Mouse (Mus musculus): ENCODE data around the gene Tmem50b. TPM values are rescaled to one million over a fixed set of nuclear protein-coding genes. Genes with fewer than 3 reads are reported as not detected.
A peak's percentile ranks its signal among the peaks of the same experiment; 100 is the strongest.

Tmem50b gene
- polyA plus RNA-seq, 1 experiment from 2014 or later: 43.6 TPM

GRCm38 (mm10) chr16:91629749-91630148 is 32.1 kb upstream of the Tmem50b start:
- WGBS: 98% methylated on average over 4 of the region's 4 CpGs
- Histone ChIP-seq H3K4me1 (no peaks in the 10 kb centered on the region), H3K27ac (replicated peaks) (no peak overlapping the region), H3K9me3 (no peaks in the 10 kb centered on the region), H3K4me3 (no peak overlapping the region), H3K9ac (replicated peaks) (no peak overlapping the region), H3K27me3 (no peaks in the 10 kb centered on the region), H3K4me2 (replicated peaks) (no peak overlapping the region), H3K36me3 (peaks cover 91% of the 10 kb centered on the region)
- ATAC-seq (ENCODE audit: low FRiP score, low read depth): no peak

GRCm38 (mm10) chr16:91628673-91629072 is 31.1 kb upstream of the Tmem50b start:
- Histone ChIP-seq H3K9ac (replicated peaks) (no peak overlapping the region), H3K36me3 (peaks cover 95% of the 10 kb centered on the region), H3K4me2 (replicated peaks) (no peak overlapping the region), H3K9me3 (no peaks in the 10 kb centered on the region), H3K27ac (replicated peaks) (no peak overlapping the region), H3K4me3 (no peak overlapping the region), H3K27me3 (no peaks in the 10 kb centered on the region), H3K4me1 (no peaks in the 10 kb centered on the region)
- ATAC-seq (ENCODE audit: low FRiP score, low read depth): no peak
- 87% methylated on average over 3 of the region's 3 CpGs for WGBS

- peaks cover 96% of the 10 kb centered on the region for H3K36me3 ChIP-seq
- no peak for ATAC-seq (ENCODE audit: low FRiP score, low read depth)
Measured at GRCm38 (mm10) chr16:91627831-91628230, 30.2 kb upstream of the Tmem50b start.

GRCm38 (mm10) chr16:91623074-91623473 is 25.5 kb upstream of the Tmem50b start:
- no peak overlapping the region for H3K9ac ChIP-seq (replicated peaks)
- peaks cover 80% of the 10 kb centered on the region for H3K36me3 ChIP-seq
- H3K27me3 ChIP-seq: no peaks in the 10 kb centered on the region
- WGBS: 96% methylated on average over 9 of the region's 9 CpGs
- ATAC-seq (ENCODE audit: low FRiP score, low read depth): no peak
- H3K9me3 ChIP-seq: no peaks in the 10 kb centered on the region
- no peak overlapping the region for H3K27ac ChIP-seq (replicated peaks)
- H3K4me1 ChIP-seq: 0 out of 2 replicates have a peak, but pooled peaks cover 2% of the 10 kb centered on the region
- H3K4me2 ChIP-seq (replicated peaks): no peak overlapping the region
- H3K4me3 ChIP-seq: no peak overlapping the region

More at GRCm38 (mm10) chr16:91627831-91628230, 30.2 kb upstream of the Tmem50b start:
- no peak overlapping the region for H3K27ac ChIP-seq (replicated peaks)
- H3K4me1 ChIP-seq: no peaks in the 10 kb centered on the region
- no peak overlapping the region for H3K4me3 ChIP-seq
- no peak overlapping the region for H3K4me2 ChIP-seq (replicated peaks)
- WGBS: 90% methylated on average over 7 of the region's 7 CpGs
- H3K27me3 ChIP-seq: no peaks in the 10 kb centered on the region
- H3K9ac ChIP-seq (replicated peaks): no peak overlapping the region
- no peaks in the 10 kb centered on the region for H3K9me3 ChIP-seq

- Histone ChIP-seq H3K4me3 (no peak overlapping the region), H3K27ac (replicated peaks) (no peak overlapping the region), H3K9ac (replicated peaks) (no peak overlapping the region), H3K9me3 (no peaks in the 10 kb centered on the region), H3K27me3 (0 out of 2 replicates have a peak, but pooled peaks cover 4% of the 10 kb centered on the region), H3K4me2 (replicated peaks) (no peak overlapping the region), H3K4me1 (0 out of 2 replicates have a peak, but pooled peaks cover 4% of the 10 kb centered on the region), H3K36me3 (peaks cover 59% of the 10 kb centered on the region)
- 93% methylated on average over 11 of the region's 11 CpGs for WGBS
- no peak for ATAC-seq (ENCODE audit: low FRiP score, low read depth)
Measured at GRCm38 (mm10) chr16:91620991-91621390, 23.4 kb upstream of the Tmem50b start.

GRCm38 (mm10) chr16:91620185-91620584 is 22.6 kb upstream of the Tmem50b start:
- Histone ChIP-seq H3K4me2 (replicated peaks) (no peak overlapping the region), H3K4me3 (no peak overlapping the region), H3K4me1 (0 out of 2 replicates have a peak, but pooled peaks cover 4% of the 10 kb centered on the region), H3K27me3 (0 out of 2 replicates have a peak, but pooled peaks cover 4% of the 10 kb centered on the region), H3K27ac (replicated peaks) (no peak overlapping the region), H3K36me3 (peaks cover 51% of the 10 kb centered on the region), H3K9ac (replicated peaks) (no peak overlapping the region), H3K9me3 (no peaks in the 10 kb centered on the region)
- no peak for ATAC-seq (ENCODE audit: low FRiP score, low read depth)
- WGBS: 94% methylated on average over 5 of the region's 5 CpGs

GRCm38 (mm10) chr16:91618511-91619501 is 21.2 kb upstream of the Tmem50b start, which contains the start of gene Dnajc28:
Gene Dnajc28 (minus strand): TSS chr16:91619026.
- Histone ChIP-seq H3K4me2 (replicated peaks) (peak within 1 kb of the TSS; percentile 81), H3K36me3 (peaks cover 39% of the 10 kb centered on the region), H3K4me3 (peak within 1 kb of the TSS; percentile 78), H3K27me3 (0 out of 2 replicates have a peak, but pooled peaks cover 4% of the 10 kb centered on the region), H3K9ac (replicated peaks) (peak within 1 kb of the TSS; percentile 77), H3K9me3 (no peaks in the 10 kb centered on the region), H3K4me1 (0 out of 2 replicates have a peak, but pooled peaks cover 4% of the 10 kb centered on the region), H3K27ac (replicated peaks) (no peak within 1 kb of the TSS)
- ATAC-seq (ENCODE audit: low FRiP score, low read depth): peak; percentile 95
- 9% methylated on average over 39 of the region's 39 CpGs for WGBS

GRCm38 (mm10) chr16:91614552-91614951 is 17.0 kb upstream of the Tmem50b start:
- Histone ChIP-seq H3K4me1 (0 out of 2 replicates have a peak, but pooled peaks cover 4% of the 10 kb centered on the region), H3K27me3 (0 out of 2 replicates have a peak, but pooled peaks cover 4% of the 10 kb centered on the region), H3K4me3 (no peak overlapping the region), H3K36me3 (no peaks in the 10 kb centered on the region), H3K27ac (replicated peaks) (no peak overlapping the region), H3K9me3 (no peaks in the 10 kb centered on the region), H3K4me2 (replicated peaks) (no peak overlapping the region), H3K9ac (replicated peaks) (no peak overlapping the region)
- 92% methylated on average over 6 of the region's 6 CpGs for WGBS
- ATAC-seq (ENCODE audit: low FRiP score, low read depth): no peak

- 0 out of 2 replicates have a peak, but pooled peaks cover 4% of the 10 kb centered on the region for H3K27me3 ChIP-seq
- no peak overlapping the region for H3K27ac ChIP-seq (replicated peaks)
- H3K4me2 ChIP-seq (replicated peaks): no peak overlapping the region
- no peak for ATAC-seq (ENCODE audit: low FRiP score, low read depth)
- no peaks in the 10 kb centered on the region for H3K9me3 ChIP-seq
- H3K9ac ChIP-seq (replicated peaks): no peak overlapping the region
- no peaks in the 10 kb centered on the region for H3K36me3 ChIP-seq
- no peaks in the 10 kb centered on the region for H3K4me1 ChIP-seq
- WGBS: 82% methylated on average over 5 of the region's 5 CpGs
- no peak overlapping the region for H3K4me3 ChIP-seq
Measured at GRCm38 (mm10) chr16:91612525-91612924, 14.9 kb upstream of the Tmem50b start.

- H3K9me3 ChIP-seq: no peaks in the 10 kb centered on the region
- WGBS: 74% methylated on average over 11 of the region's 11 CpGs
- H3K27ac ChIP-seq (replicated peaks): no peak overlapping the region
- H3K27me3 ChIP-seq: no peaks in the 10 kb centered on the region
- no peak overlapping the region for H3K4me2 ChIP-seq (replicated peaks)
- no peaks in the 10 kb centered on the region for H3K4me1 ChIP-seq
- H3K36me3 ChIP-seq: no peaks in the 10 kb centered on the region
- H3K4me3 ChIP-seq: no peak overlapping the region
- H3K9ac ChIP-seq (replicated peaks): no peak overlapping the region
- no peak for ATAC-seq (ENCODE audit: low FRiP score, low read depth)
Measured at GRCm38 (mm10) chr16:91611248-91611647, 13.6 kb upstream of the Tmem50b start.

GRCm38 (mm10) chr16:91609501-91610245 is 12.1 kb upstream of the Tmem50b start:
- no peaks in the 10 kb centered on the region for H3K4me1 ChIP-seq
- WGBS: 84% methylated on average over 9 of the region's 9 CpGs
- no peak overlapping the region for H3K4me3 ChIP-seq
- H3K27me3 ChIP-seq: no peaks in the 10 kb centered on the region
- no peak for ATAC-seq (ENCODE audit: low FRiP score, low read depth)
- no peaks in the 10 kb centered on the region for H3K9me3 ChIP-seq
- no peak overlapping the region for H3K4me2 ChIP-seq (replicated peaks)
- H3K9ac ChIP-seq (replicated peaks): no peak overlapping the region
- no peaks in the 10 kb centered on the region for H3K36me3 ChIP-seq
- no peak overlapping the region for H3K27ac ChIP-seq (replicated peaks)
